Mouse (Mus musculus) E14TG2a.4 (cell line): Measurements from ENCODE around the gene Reps2.

ENCODE experiments used
- CTCF ChIP-seq: conservative IDR thresholded peaks from 2 replicates; pipeline ENCODE4 v1.5.1; 2014; ENCODE audit warnings: low read length
- NANOG ChIP-seq: IDR thresholded peaks from 2 replicates; pipeline ENCODE4 v1.6.1; 2014; ENCODE audit warnings: borderline replicate concordance, low read length, mixed read lengths
- POU5F1 ChIP-seq: IDR thresholded peaks from 2 replicates; pipeline ENCODE4 v1.6.1; 2014; ENCODE audit warnings: low read length, borderline replicate concordance

DNA sequence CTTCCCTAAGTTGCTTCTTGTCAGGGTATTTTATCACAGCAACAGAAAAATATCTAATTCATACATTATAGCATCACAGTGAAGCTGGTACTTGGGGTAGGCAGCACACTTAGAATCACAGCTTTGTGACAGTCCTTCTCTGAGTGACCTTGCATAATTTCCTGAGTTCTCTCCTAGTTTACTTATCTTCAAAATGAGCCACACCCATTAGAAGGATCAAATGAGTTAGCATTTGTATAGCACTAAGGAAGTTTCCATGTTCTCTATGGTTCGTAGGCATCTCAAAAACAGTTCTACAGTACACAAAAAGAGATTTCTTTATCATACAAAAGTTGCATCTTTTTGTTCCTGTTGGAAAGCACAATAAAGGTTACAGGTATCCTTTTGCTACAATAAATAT lies 187.0 kb downstream of the Reps2 start:
- TF ChIP-seq CTCF (no peak), NANOG (no peak), POU5F1 (no peak)
